Mouse (Mus musculus): ENCODE measurements around the gene Nadk. TPM values are rescaled to one million over a fixed set of nuclear protein-coding genes. Genes with fewer than 3 reads are reported as not detected.
A peak's percentile ranks its signal among the peaks of the same experiment; 100 is the strongest.

The Nadk gene
- total RNA-seq (2017) = 392 to 513 TPM (median 506 TPM) in 3 replicates

- ATAC-seq (replicated peaks; ENCODE audit: insufficient number of reproducible peaks, low FRiP score, low TSS enrichment, poor library complexity, severe bottlenecking) = peak; percentile 23
Measured at GRCm38 (mm10) chr4:155561661-155562442, at the start of gene Nadk. Gene Nadk, plus strand, starts transcription at chr4:155562378.

GRCm38 (mm10) chr4:155514810-155515209, 47.4 kb upstream of the Nadk start:
- ATAC-seq (replicated peaks; ENCODE audit: insufficient number of reproducible peaks, low FRiP score, low TSS enrichment, poor library complexity, severe bottlenecking) = no peak

GRCm38 (mm10) chr4:155517948-155518517, 44.1 kb upstream of the Nadk start:
- ATAC-seq (replicated peaks; ENCODE audit: insufficient number of reproducible peaks, low FRiP score, low TSS enrichment, poor library complexity, severe bottlenecking) = no peak

DNA sequence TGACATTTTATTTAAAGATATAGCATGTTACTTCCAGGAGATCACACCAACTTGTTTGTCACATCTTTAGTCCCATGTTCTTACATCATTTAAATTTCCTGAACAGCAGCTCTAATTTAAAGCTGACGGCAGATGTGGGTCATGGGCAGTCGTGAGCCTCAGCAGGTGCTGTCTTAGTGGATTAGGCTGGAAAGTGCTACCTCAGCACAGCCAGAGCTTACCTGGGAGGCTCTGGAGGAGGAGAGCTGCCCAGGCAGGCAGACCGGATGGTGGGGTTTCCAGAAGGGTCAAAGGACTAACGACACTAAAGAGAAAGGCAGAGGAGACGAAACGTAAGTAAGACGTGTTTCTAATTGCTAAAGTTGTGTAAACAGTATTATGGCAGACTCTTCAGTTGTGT, 39.9 kb upstream of the Nadk start:
- no peak for ATAC-seq (replicated peaks; ENCODE audit: insufficient number of reproducible peaks, low FRiP score, low TSS enrichment, poor library complexity, severe bottlenecking)

DNA sequence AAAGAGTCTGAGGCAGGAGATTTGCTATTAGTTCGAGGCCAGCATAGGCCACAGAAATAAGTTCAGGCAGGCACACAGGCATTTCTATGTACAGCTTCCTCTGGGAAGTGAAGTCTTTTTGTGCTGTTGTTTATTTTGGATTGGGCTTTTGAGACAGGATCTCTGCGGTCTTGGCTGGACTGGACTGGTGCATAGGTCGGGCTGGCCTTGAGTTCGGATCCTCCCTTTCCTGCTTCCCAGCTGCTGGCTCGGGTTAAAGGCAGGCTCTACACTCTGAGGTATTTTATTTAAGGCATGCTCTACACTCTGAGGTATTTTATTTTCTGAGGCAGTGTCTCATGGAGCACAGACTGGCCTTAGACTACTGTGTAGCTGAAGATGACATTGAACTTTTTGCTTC, 36.4 kb upstream of the Nadk start:
- ATAC-seq (replicated peaks; ENCODE audit: insufficient number of reproducible peaks, low FRiP score, low TSS enrichment, poor library complexity, severe bottlenecking) = no peak

- ATAC-seq (replicated peaks; ENCODE audit: insufficient number of reproducible peaks, low FRiP score, low TSS enrichment, poor library complexity, severe bottlenecking) = peak; percentile 75; the same call in 1 of the 2 replicates
Measured at GRCm38 (mm10) chr4:155529294-155529693, 32.9 kb upstream of the Nadk start.

GRCm38 (mm10) chr4:155549993-155550392, 12.2 kb upstream of the Nadk start:
- ATAC-seq (replicated peaks; ENCODE audit: insufficient number of reproducible peaks, low FRiP score, low TSS enrichment, poor library complexity, severe bottlenecking) = no peak

- ATAC-seq (replicated peaks; ENCODE audit: insufficient number of reproducible peaks, low FRiP score, low TSS enrichment, poor library complexity, severe bottlenecking) = peak; percentile 90
Measured at GRCm38 (mm10) chr4:155550446-155550845, 11.7 kb upstream of the Nadk start.

DNA sequence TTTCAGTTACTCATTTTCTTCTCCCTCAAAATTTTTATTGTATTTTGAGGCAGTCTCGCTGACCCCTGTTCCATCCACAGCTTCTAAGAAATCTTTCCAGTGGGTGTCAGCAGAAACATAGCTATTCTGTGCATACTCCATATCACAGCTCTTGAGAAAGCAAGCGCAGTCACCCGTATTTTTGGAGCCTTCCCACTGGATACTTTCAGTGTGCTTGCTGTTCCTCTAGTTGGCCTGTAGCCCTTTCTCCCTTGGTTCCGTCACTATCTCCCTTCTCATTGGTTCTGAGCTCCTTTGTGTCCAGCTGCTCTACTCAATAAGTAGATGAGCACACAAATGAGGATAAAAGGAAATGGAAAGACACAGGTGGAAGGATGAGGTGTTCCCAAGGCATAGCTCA, 11.1 kb upstream of the Nadk start:
- ATAC-seq (replicated peaks; ENCODE audit: insufficient number of reproducible peaks, low FRiP score, low TSS enrichment, poor library complexity, severe bottlenecking) = no peak

- no peak for ATAC-seq (replicated peaks; ENCODE audit: insufficient number of reproducible peaks, low FRiP score, low TSS enrichment, poor library complexity, severe bottlenecking)
Measured at GRCm38 (mm10) chr4:155552917-155553532, 9.2 kb upstream of the Nadk start.

GRCm38 (mm10) chr4:155554880-155555279, 7.3 kb upstream of the Nadk start:
- ATAC-seq (replicated peaks; ENCODE audit: insufficient number of reproducible peaks, low FRiP score, low TSS enrichment, poor library complexity, severe bottlenecking) = no peak

- ATAC-seq (replicated peaks; ENCODE audit: insufficient number of reproducible peaks, low FRiP score, low TSS enrichment, poor library complexity, severe bottlenecking) = no peak
Measured at GRCm38 (mm10) chr4:155555464-155555863, 6.7 kb upstream of the Nadk start.

DNA sequence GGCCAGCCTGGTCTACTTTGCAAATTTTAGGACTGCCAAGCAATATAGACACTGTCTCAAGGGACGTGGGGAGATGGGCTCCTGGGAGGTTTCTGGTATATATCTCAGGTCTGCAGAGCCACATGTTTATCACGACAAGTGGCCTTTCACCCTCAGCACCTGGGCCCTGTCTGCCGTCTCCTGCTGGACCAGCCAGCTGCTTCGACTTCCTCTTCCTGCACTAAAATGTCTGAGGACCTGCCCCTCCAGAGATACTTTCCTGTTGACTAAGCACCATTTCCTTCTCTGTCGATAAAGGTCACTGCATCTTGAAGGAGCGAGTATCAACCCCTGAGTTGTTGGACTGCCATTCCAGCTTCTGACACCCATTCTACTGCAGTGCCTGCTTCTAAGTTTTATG, 2.7 kb upstream of the Nadk start:
- ATAC-seq (replicated peaks; ENCODE audit: insufficient number of reproducible peaks, low FRiP score, low TSS enrichment, poor library complexity, severe bottlenecking) = peak; percentile 45

GRCm38 (mm10) chr4:155560932-155561331, 1.2 kb upstream of the Nadk start:
- ATAC-seq (replicated peaks; ENCODE audit: insufficient number of reproducible peaks, low FRiP score, low TSS enrichment, poor library complexity, severe bottlenecking) = no peak

DNA sequence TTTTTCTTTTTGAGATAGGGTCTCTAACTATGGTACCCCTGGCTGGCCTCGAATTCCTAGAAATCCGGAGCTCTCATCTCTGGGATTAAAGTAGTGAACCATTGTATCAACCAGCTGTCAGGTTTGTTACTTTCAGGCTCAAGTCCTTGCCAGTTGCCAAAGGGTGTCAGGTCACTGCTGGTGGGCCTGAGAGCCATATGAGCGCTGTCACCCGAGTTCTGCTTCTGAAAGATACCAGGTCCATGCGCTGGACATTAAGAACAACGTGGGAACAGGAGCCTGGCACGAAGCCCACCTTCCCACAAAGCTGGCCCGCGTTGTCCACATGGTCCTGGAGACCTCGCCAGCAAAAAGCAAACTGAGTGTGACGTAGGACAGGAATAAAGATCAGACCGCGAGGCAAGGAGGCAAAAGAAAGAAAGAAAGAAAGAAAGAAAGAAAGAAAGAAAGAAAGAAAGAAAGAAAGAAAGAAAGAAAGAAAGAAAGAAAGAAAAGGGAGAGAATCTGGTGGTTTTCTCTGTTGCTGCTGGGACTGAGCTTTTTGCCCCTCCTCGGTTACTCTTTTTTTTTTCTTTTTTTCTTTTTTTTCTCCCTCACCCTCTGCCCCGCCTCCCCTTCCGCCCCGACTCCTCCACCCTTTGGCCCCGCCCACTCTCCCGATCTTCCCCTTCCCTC, 684 bp downstream of the Nadk start:
- no peak for ATAC-seq (replicated peaks; ENCODE audit: insufficient number of reproducible peaks, low FRiP score, low TSS enrichment, poor library complexity, severe bottlenecking)

- ATAC-seq (replicated peaks; ENCODE audit: insufficient number of reproducible peaks, low FRiP score, low TSS enrichment, poor library complexity, severe bottlenecking) = peak; percentile 66
Measured at GRCm38 (mm10) chr4:155563400-155564231, 1.4 kb downstream of the Nadk start.

- ATAC-seq (replicated peaks; ENCODE audit: insufficient number of reproducible peaks, low FRiP score, low TSS enrichment, poor library complexity, severe bottlenecking) = no peak
Measured at GRCm38 (mm10) chr4:155564315-155565069, 2.3 kb downstream of the Nadk start.

GRCm38 (mm10) chr4:155566555-155566954, 4.4 kb downstream of the Nadk start:
- no peak for ATAC-seq (replicated peaks; ENCODE audit: insufficient number of reproducible peaks, low FRiP score, low TSS enrichment, poor library complexity, severe bottlenecking)

Measured in monocyte, adult 5-6 weeks (primary cell).